23 mouse cellular contexts compared by ENCODE assay signal in the genomic region with DNA sequence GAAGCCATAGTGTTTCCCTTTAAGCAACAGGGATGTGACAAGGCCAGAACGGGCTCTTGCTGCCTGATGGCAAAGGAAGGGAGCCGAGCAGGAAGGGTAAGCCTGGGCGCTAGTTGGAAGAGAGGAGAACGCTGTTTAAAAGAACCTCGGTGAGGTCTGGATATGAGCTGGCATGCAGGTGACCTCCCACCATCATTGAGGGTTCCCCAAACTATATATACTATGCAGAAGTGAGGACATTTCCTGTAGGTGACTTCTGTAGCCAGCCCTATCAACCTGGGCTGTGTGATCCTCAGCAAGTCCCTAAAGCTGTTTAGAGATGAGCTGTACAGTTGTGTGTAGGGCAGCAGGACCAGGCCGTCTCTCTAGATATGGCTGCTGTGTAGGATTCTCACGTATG. TPM values are rescaled to one million over a fixed set of nuclear protein-coding genes. Genes with fewer than 3 reads are reported as not detected.
"Had no signal": no experiment of that assay in that cellular context is flagged by ENCODE, and none has a peak within 500 bp of the region (broad histone marks: within the 10 kb centered on the region; RNA-seq: fewer than 3 reads in every experiment).

No protein-coding gene starts in this region.

- H3K27ac ChIP-seq: kidney, embryonic 15.5 days; left cerebral cortex, adult 2 months; liver, embryonic 13.5 days; midbrain, embryonic 13.5 days; neural tube, embryonic 13.5 days; stomach, embryonic 15.5 days had no signal

- H3K9me3 ChIP-seq: kidney, embryonic 15.5 days; midbrain, embryonic 13.5 days; neural tube, embryonic 13.5 days; stomach, embryonic 15.5 days had no signal

- H3K36me3 ChIP-seq: kidney, embryonic 15.5 days; midbrain, embryonic 13.5 days; neural tube, embryonic 13.5 days; stomach, embryonic 15.5 days had no signal

- DNase-seq: kidney, adult 8-10 months; kidney, postnatal 10 days; kidney, postnatal 36 days; layer of hippocampus, postnatal 36 days; liver, embryonic 13.5 days; lung, adult 2 months; lung, postnatal 14 days; lung, postnatal 4 days; retina, postnatal 1 day; thymus, postnatal 36 days had no signal

- H3K4me3 ChIP-seq: kidney, embryonic 15.5 days; left cerebral cortex, adult 2 months; liver, embryonic 13.5 days; midbrain, embryonic 13.5 days; myocyte; neural tube, embryonic 13.5 days; stomach, embryonic 15.5 days had no signal

- H3K27me3 ChIP-seq: kidney, embryonic 15.5 days; liver, embryonic 13.5 days; midbrain, embryonic 13.5 days; neural tube, embryonic 13.5 days; stomach, embryonic 15.5 days had no signal

RNA-seq across cellular contexts. Expression of a gene that starts 55.4 kb away (rescaled TPM):
- total RNA-seq: layer of hippocampus, adult 8-10 months; layer of hippocampus, postnatal 36 days; left cerebral cortex, postnatal 10 days; left cerebral cortex, postnatal 36 days; liver, adult 2 months; monocyte, adult 5-6 weeks; neutrophil, adult 5-6 weeks had no signal
- polyA plus RNA-seq: liver, adult 2 months; liver, embryonic 13.5 days; lung, embryonic 16.5 days had no signal
